Mouse (Mus musculus) bone marrow, adult 2 months (tissue): ENCODE measurements around the gene Nav2.

Experiments used
- CTCF ChIP-seq: fragments of 200-500 bp; IDR thresholded peaks from 2 replicates; pipeline ENCODE4 v1.5.1; 2011; ENCODE audit warnings: low read length, control low read depth; ENCODE audit not compliant: control insufficient read depth, insufficient read depth
- POLR2A ChIP-seq: fragments of 200-500 bp; IDR thresholded peaks from 2 replicates; pipeline ENCODE4 v1.6.1; 2011; ENCODE audit warnings: low read depth, mild to moderate bottlenecking, control low read depth, low read length, borderline replicate concordance; ENCODE audit not compliant: control insufficient read depth

DNA sequence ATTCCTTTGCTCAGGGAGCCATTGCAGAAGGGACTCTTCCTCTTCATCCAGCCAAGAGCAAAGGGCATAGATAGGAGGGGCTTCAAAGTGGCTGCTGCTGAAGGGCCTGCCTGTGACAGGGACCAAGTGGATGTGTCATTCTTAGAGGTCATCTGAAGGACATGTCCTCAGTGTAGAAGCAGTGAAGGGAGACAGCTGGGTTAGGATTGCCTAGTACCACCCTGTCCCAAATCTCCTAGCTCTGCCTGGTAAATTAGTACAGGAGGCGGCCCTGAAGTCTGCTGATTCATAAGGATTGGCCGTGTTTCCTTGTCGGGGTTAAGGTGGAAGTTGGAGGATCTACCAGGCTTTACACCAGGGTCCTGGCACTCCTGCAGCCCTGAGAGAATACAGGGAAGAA lies 691.4 kb downstream of the Nav2 start:
- TF ChIP-seq CTCF (no peak), POLR2A (no peak)
